Mouse (Mus musculus): ENCODE measurements around the gene Chek2. TPM values are rescaled to one million over a fixed set of nuclear protein-coding genes. Genes with fewer than 3 reads are reported as not detected.
"Not testable (repeated sequence)": the region's sequence is repeated elsewhere in the genome, so short reads cannot be mapped to it uniquely, and the experiment has no call there.

Chek2 gene
- polyA plus RNA-seq, 1 experiment from 2014 or later: 39.4 TPM

DNA sequence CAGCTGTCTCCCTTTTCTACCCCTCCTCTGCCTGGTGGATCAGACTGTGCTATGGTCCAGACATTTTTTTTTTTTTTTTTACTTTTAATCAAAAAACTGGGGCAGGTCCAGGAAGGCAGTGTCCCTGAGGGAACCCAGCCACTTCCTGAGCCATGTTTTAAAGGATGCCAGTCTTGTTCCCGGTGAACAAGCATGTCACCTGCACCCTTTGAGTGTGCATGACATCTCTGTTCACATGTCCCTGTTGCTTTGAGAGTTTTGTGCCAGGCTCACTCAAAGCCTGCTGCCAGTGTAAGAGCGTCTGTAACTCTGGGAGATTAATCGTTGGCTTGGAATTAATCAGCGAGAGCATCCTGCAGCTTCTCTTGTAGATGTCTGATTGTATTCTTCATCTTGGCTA, 28.7 kb downstream of the Chek2 start:
- no peaks in the 10 kb centered on the region for H3K9me3 ChIP-seq (ENCODE audit: control insufficient read depth, low read length)
- H3K27me3 ChIP-seq (replicated peaks; ENCODE audit: control insufficient read depth, insufficient read depth, low read length): no peaks in the 10 kb centered on the region
- no peak overlapping the region for H3K9ac ChIP-seq (ENCODE audit: low read depth, low read length)
- 0 out of 2 replicates have a peak overlapping the region, but pooled peaks have one; percentile 44 for H3K27ac ChIP-seq (ENCODE audit: low read length)
- H3K36me3 ChIP-seq (ENCODE audit: control insufficient read depth, insufficient read depth, low read length): no peaks in the 10 kb centered on the region
- no peaks in the 10 kb centered on the region for H3K4me1 ChIP-seq (ENCODE audit: control insufficient read depth, insufficient read depth, low read length)
- H3K4me3 ChIP-seq (ENCODE audit: low read length): no peak overlapping the region
- H3K4me2 ChIP-seq (ENCODE audit: low read depth, low read length): no peak overlapping the region
- no peak for ATAC-seq
- 62% methylated on average over 4 of the region's 4 CpGs for WGBS

- WGBS: 18% methylated on average over 8 of the region's 8 CpGs
- no peak overlapping the region for H3K4me3 ChIP-seq (ENCODE audit: low read length)
- no peaks in the 10 kb centered on the region for H3K9me3 ChIP-seq (ENCODE audit: control insufficient read depth, low read length)
- ATAC-seq: peak; percentile 46; the same call in 1 of the 2 replicates
- H3K27ac ChIP-seq (ENCODE audit: low read length): peak overlapping the region; percentile 32; the same call in 1 of the 2 replicates
- H3K27me3 ChIP-seq (replicated peaks; ENCODE audit: control insufficient read depth, insufficient read depth, low read length): no peaks in the 10 kb centered on the region
- no peak overlapping the region for H3K9ac ChIP-seq (ENCODE audit: low read depth, low read length)
- H3K4me1 ChIP-seq (ENCODE audit: control insufficient read depth, insufficient read depth, low read length): no peaks in the 10 kb centered on the region
- no peak overlapping the region for H3K4me2 ChIP-seq (ENCODE audit: low read depth, low read length)
- H3K36me3 ChIP-seq (ENCODE audit: control insufficient read depth, insufficient read depth, low read length): no peaks in the 10 kb centered on the region
Measured at GRCm38 (mm10) chr5:110869242-110869669, 29.5 kb downstream of the Chek2 start.

- WGBS: 86% methylated on average over 6 of the region's 6 CpGs
Measured at GRCm38 (mm10) chr5:110873160-110873559, 33.4 kb downstream of the Chek2 start.

GRCm38 (mm10) chr5:110874711-110875110, 34.9 kb downstream of the Chek2 start:
- no peak for ATAC-seq
- no peak overlapping the region for H3K4me3 ChIP-seq (ENCODE audit: low read length)
- H3K9ac ChIP-seq (ENCODE audit: low read depth, low read length): no peak overlapping the region
- peaks cover 2% of the 10 kb centered on the region; the same call in 1 of the 2 replicates for H3K4me1 ChIP-seq (ENCODE audit: control insufficient read depth, insufficient read depth, low read length)
- H3K9me3 ChIP-seq (ENCODE audit: control insufficient read depth, low read length): no peaks in the 10 kb centered on the region
- H3K27ac ChIP-seq (ENCODE audit: low read length): no peak overlapping the region
- no peak overlapping the region for H3K4me2 ChIP-seq (ENCODE audit: low read depth, low read length)
- no peaks in the 10 kb centered on the region for H3K27me3 ChIP-seq (replicated peaks; ENCODE audit: control insufficient read depth, insufficient read depth, low read length)
- H3K36me3 ChIP-seq (ENCODE audit: control insufficient read depth, insufficient read depth, low read length): no peaks in the 10 kb centered on the region

More at GRCm38 (mm10) chr5:110873160-110873559, 33.4 kb downstream of the Chek2 start:
- Histone ChIP-seq H3K4me2 (ENCODE audit: low read depth, low read length) (no peak overlapping the region), H3K9ac (ENCODE audit: low read depth, low read length) (no peak overlapping the region), H3K4me1 (ENCODE audit: control insufficient read depth, insufficient read depth, low read length) (no peaks in the 10 kb centered on the region), H3K27me3 (replicated peaks; ENCODE audit: control insufficient read depth, insufficient read depth, low read length) (no peaks in the 10 kb centered on the region), H3K27ac (ENCODE audit: low read length) (no peak overlapping the region), H3K36me3 (ENCODE audit: control insufficient read depth, insufficient read depth, low read length) (no peaks in the 10 kb centered on the region), H3K9me3 (ENCODE audit: control insufficient read depth, low read length) (no peaks in the 10 kb centered on the region), H3K4me3 (ENCODE audit: low read length) (no peak overlapping the region)
- no peak for ATAC-seq

DNA sequence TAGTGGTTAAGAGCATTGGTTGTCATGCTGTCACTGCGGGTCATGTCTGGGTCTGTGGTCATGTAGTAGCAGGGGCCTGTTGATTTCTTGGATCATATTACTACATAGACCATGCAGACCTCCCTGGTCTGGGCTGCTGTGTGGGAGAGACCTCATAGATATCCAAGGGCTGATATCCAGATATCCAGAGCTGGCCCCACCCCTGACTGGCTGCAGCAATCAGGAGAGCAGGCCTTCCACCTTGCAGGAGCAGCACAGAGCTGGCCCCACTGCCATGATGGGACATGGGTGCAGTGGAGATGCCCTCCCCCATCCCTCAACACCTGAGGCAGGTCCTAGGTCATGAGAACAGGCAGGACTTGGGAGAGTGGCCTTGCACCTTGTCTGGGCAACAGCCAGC, 35.5 kb downstream of the Chek2 start:
- 100% methylated on average over 1 of the region's 1 CpGs for WGBS
- Histone ChIP-seq H3K4me2 (ENCODE audit: low read depth, low read length) (no peak overlapping the region), H3K36me3 (ENCODE audit: control insufficient read depth, insufficient read depth, low read length) (no peaks in the 10 kb centered on the region), H3K4me3 (ENCODE audit: low read length) (no peak overlapping the region), H3K27ac (ENCODE audit: low read length) (no peak overlapping the region), H3K9ac (ENCODE audit: low read depth, low read length) (no peak overlapping the region), H3K27me3 (replicated peaks; ENCODE audit: control insufficient read depth, insufficient read depth, low read length) (no peaks in the 10 kb centered on the region), H3K9me3 (ENCODE audit: control insufficient read depth, low read length) (no peaks in the 10 kb centered on the region), H3K4me1 (ENCODE audit: control insufficient read depth, insufficient read depth, low read length) (peaks cover 6% of the 10 kb centered on the region; the same call in 1 of the 2 replicates)
- ATAC-seq: no peak

DNA sequence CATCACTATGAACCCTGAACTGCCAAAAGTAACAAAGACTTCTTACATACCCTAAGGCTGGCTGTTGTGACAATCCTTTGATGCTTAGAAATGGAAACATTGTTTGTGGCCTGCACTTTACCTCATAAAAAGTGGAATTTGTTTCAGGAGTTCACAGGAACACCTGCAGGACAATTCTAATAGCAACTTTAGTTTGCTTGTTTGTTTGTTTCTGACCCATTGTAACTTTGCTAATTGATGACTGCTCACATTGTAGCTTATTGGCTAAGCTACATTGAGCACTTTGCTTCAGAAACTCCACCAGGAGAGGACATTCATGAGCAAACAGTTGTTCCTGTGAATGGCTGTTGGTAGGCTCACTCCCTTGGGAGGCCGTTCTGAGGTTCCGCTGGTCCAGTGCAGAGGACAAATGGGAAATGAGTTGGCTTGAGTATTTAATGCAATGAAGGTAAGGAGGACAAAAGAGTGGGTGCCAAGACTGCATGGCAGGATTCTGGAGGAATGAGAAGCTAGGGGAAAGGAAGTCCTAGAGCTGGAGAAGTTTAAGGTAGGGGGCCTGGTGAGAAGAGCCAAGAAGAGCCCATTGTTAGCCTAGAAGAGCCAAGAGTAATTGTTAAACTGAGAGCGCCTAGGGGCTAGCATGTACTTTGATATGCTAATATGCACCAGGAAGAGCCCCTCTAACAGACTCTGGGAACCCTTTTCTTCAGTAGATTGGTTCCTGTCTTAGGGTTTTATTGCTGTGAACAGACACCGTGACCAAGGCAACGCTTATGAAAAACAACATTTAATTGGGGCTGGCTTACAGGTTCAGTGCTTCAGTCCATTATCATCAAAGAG, 38.1 kb downstream of the Chek2 start:
- peaks cover 9% of the 10 kb centered on the region; the same call in 1 of the 2 replicates for H3K4me1 ChIP-seq (ENCODE audit: control insufficient read depth, insufficient read depth, low read length)
- H3K9ac ChIP-seq (ENCODE audit: low read depth, low read length): no peak overlapping the region
- H3K36me3 ChIP-seq (ENCODE audit: control insufficient read depth, insufficient read depth, low read length): no peaks in the 10 kb centered on the region
- H3K9me3 ChIP-seq (ENCODE audit: control insufficient read depth, low read length): no peaks in the 10 kb centered on the region
- no peak for ATAC-seq
- no peak overlapping the region for H3K4me3 ChIP-seq (ENCODE audit: low read length)
- H3K4me2 ChIP-seq (ENCODE audit: low read depth, low read length): no peak overlapping the region
- 87% methylated on average over 5 of the region's 5 CpGs for WGBS
- no peaks in the 10 kb centered on the region for H3K27me3 ChIP-seq (replicated peaks; ENCODE audit: control insufficient read depth, insufficient read depth, low read length)
- H3K27ac ChIP-seq (ENCODE audit: low read length): no peak overlapping the region

- H3K9me3 ChIP-seq (ENCODE audit: control insufficient read depth, low read length); ATAC-seq; H3K4me2 ChIP-seq (ENCODE audit: low read depth, low read length); H3K27ac ChIP-seq (ENCODE audit: low read length); H3K4me1 ChIP-seq (ENCODE audit: control insufficient read depth, insufficient read depth, low read length); H3K9ac ChIP-seq (ENCODE audit: low read depth, low read length); H3K27me3 ChIP-seq (replicated peaks; ENCODE audit: control insufficient read depth, insufficient read depth, low read length); H3K36me3 ChIP-seq (ENCODE audit: control insufficient read depth, insufficient read depth, low read length); H3K4me3 ChIP-seq (ENCODE audit: low read length): not testable (repeated sequence)
- WGBS: 88% methylated on average over 1 of the region's 1 CpGs
Measured at GRCm38 (mm10) chr5:110878526-110878925, 38.7 kb downstream of the Chek2 start.

- Histone ChIP-seq H3K27me3 (replicated peaks; ENCODE audit: control insufficient read depth, insufficient read depth, low read length) (no peaks in the 10 kb centered on the region), H3K4me2 (ENCODE audit: low read depth, low read length) (peak overlapping the region; percentile 88), H3K4me1 (ENCODE audit: control insufficient read depth, insufficient read depth, low read length) (peaks cover 9% of the 10 kb centered on the region; the same call in 1 of the 2 replicates), H3K9me3 (ENCODE audit: control insufficient read depth, low read length) (no peaks in the 10 kb centered on the region), H3K4me3 (ENCODE audit: low read length) (peak overlapping the region; percentile 70), H3K9ac (ENCODE audit: low read depth, low read length) (peak overlapping the region; percentile 80), H3K36me3 (ENCODE audit: control insufficient read depth, insufficient read depth, low read length) (no peaks in the 10 kb centered on the region), H3K27ac (ENCODE audit: low read length) (peak overlapping the region; percentile 43)
- peak; percentile 4; the same call in 1 of the 2 replicates for ATAC-seq
- WGBS: 63% methylated on average over 7 of the region's 7 CpGs
Measured at GRCm38 (mm10) chr5:110879042-110879441, 39.3 kb downstream of the Chek2 start.

GRCm38 (mm10) chr5:110879584-110880374, 40.0 kb downstream of the Chek2 start, which contains the start of gene Ttc28:
Gene Ttc28, plus strand, starts transcription at chr5:110879803.
- peak within 1 kb of the TSS; percentile 88 for H3K4me2 ChIP-seq (ENCODE audit: low read depth, low read length)
- H3K9me3 ChIP-seq (ENCODE audit: control insufficient read depth, low read length): no peaks in the 10 kb centered on the region
- under 1% methylated on average over 97 of the region's 101 CpGs for WGBS
- H3K27ac ChIP-seq (ENCODE audit: low read length): peak within 1 kb of the TSS; percentile 46
- ATAC-seq: peak; percentile 89
- peak within 1 kb of the TSS; percentile 80 for H3K9ac ChIP-seq (ENCODE audit: low read depth, low read length)
- H3K36me3 ChIP-seq (ENCODE audit: control insufficient read depth, insufficient read depth, low read length): no peaks in the 10 kb centered on the region
- H3K4me1 ChIP-seq (ENCODE audit: control insufficient read depth, insufficient read depth, low read length): peaks cover 9% of the 10 kb centered on the region; the same call in 1 of the 2 replicates
- H3K4me3 ChIP-seq (ENCODE audit: low read length): peak within 1 kb of the TSS; percentile 70
- H3K27me3 ChIP-seq (replicated peaks; ENCODE audit: control insufficient read depth, insufficient read depth, low read length): no peaks in the 10 kb centered on the region

Data from intestine, embryonic 16.5 days (tissue).